Comparison of ENCODE assay signal across 26 mouse cellular contexts in the genomic region with DNA sequence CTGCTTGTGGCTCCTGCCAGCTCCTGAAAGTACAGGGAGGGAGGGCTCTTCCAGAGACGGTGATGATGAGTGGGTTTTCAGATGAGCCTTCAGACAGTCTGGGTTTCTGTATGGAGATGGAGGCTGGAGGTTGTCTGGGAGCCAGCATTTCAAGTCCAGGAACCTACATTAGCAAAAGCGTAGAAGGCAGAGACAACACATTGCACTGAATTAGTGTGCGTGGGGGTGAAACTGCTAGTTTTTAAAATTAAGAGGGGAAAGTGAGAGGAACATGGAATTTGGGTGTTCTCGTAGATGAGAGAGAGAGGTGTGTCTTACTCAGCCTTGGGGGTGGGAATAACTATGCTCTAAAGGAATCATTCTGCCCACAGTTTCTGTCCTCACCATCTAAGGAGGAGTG.
DNase-seq lines count a peak whose midpoint lies in the region; ATAC-seq and TF ChIP-seq lines count a peak whose summit lies in the region.
"Had no signal": no experiment of that assay in that cellular context is flagged by ENCODE, and none has a peak within 500 bp of the region (broad histone marks: within the 10 kb centered on the region; RNA-seq: fewer than 3 reads in every experiment).

No protein-coding gene starts in this region.

- peaks cover 41% of the 10 kb centered on the region for H3K4me1 ChIP-seq in liver, embryonic 15.5 days (replicated peaks)
- H3K4me1 ChIP-seq in liver, embryonic 11.5 days (replicated peaks; ENCODE audit: control insufficient read depth, insufficient read depth, low read length) = peaks cover 5% of the 10 kb centered on the region; the same call in 1 of the 2 replicates
- H3K4me1 ChIP-seq: embryonic facial prominence, embryonic 12.5 days; forebrain, embryonic 15.5 days; hindbrain, embryonic 15.5 days; limb, embryonic 10.5 days; stomach, embryonic 15.5 days had no signal

- H3K9ac ChIP-seq in liver, embryonic 15.5 days = no peak overlapping the region
- H3K9ac ChIP-seq in liver, embryonic 11.5 days (ENCODE audit: low read depth, low read length) = no peak overlapping the region
- H3K9ac ChIP-seq: embryonic facial prominence, embryonic 12.5 days; forebrain, embryonic 15.5 days; heart, embryonic 13.5 days; hindbrain, embryonic 15.5 days; limb, embryonic 15.5 days; liver, postnatal 0 days; stomach, embryonic 15.5 days had no signal

- DNase-seq in gastrocnemius, adult 2 months = no peak
- DNase-seq in gastrocnemius, postnatal 4 days (ENCODE audit: low spot score in 2 of 2) = no peak
- no peak for DNase-seq in liver, embryonic 11.5 days (ENCODE audit: low spot score)
- DNase-seq in brain, adult 2 months (ENCODE audit: low read depth, low spot score) = peak; percentile 86
- peak; percentile 28 to 55 for DNase-seq in left cerebral cortex, postnatal 14 days (ENCODE audit: low spot score in 2 of 2)
- no peak for DNase-seq in urinary bladder, postnatal 25 days (ENCODE audit: low spot score)
- DNase-seq: cerebellum, adult 11-12 months; cerebellum, adult 9-11 months; embryo, embryonic 11 days; kidney, adult 11 months; kidney, postnatal 14 days; liver, postnatal 0 days; lung, postnatal 36 days; midbrain, embryonic 14.5 days; thymus, postnatal 25 days had no signal

- ATAC-seq in liver, embryonic 15.5 days (ENCODE audit: insufficient read depth) = no peak
- no peak for ATAC-seq in liver, embryonic 11.5 days (replicated peaks; ENCODE audit: low FRiP score)
- ATAC-seq: CD4-positive, CD25-positive, alpha-beta regulatory T cell, adult 4 months; forebrain, embryonic 15.5 days; inflammation-experienced regulatory T-cells, adult 6 months; liver, postnatal 0 days had no signal

- H3K27ac ChIP-seq in gastrocnemius, adult 2 months = peak overlapping the region; percentile 51; the same call in 1 of the 2 replicates
- peak overlapping the region; percentile 92; the same call in 1 of the 2 replicates for H3K27ac ChIP-seq in liver, embryonic 15.5 days (replicated peaks)
- H3K27ac ChIP-seq in liver, embryonic 11.5 days (ENCODE audit: low read depth, low read length) = no peak overlapping the region
- H3K27ac ChIP-seq: embryonic facial prominence, embryonic 12.5 days; forebrain, embryonic 15.5 days; heart, embryonic 13.5 days; hindbrain, embryonic 15.5 days; limb, embryonic 10.5 days; limb, embryonic 15.5 days; stomach, embryonic 15.5 days had no signal

- no peak for TF ChIP-seq CTCF in gastrocnemius, adult 2 months (IDR thresholded peaks at IDR 0.05)

- H3K4me2 ChIP-seq in liver, embryonic 15.5 days = no peak overlapping the region
- H3K4me2 ChIP-seq in liver, embryonic 11.5 days = no peak overlapping the region
- H3K4me2 ChIP-seq: embryonic facial prominence, embryonic 12.5 days; forebrain, embryonic 15.5 days; heart, embryonic 13.5 days; hindbrain, embryonic 15.5 days; limb, embryonic 15.5 days; stomach, embryonic 15.5 days had no signal

- no peaks in the 10 kb centered on the region for H3K36me3 ChIP-seq in liver, embryonic 15.5 days (replicated peaks)
- no peaks in the 10 kb centered on the region for H3K36me3 ChIP-seq in liver, embryonic 11.5 days (ENCODE audit: control insufficient read depth, insufficient read depth, low read length)
- H3K36me3 ChIP-seq: embryonic facial prominence, embryonic 12.5 days; forebrain, embryonic 15.5 days; heart, embryonic 13.5 days; hindbrain, embryonic 15.5 days; limb, embryonic 10.5 days; limb, embryonic 15.5 days; stomach, embryonic 15.5 days had no signal

- no peaks in the 10 kb centered on the region for H3K9me3 ChIP-seq in liver, embryonic 15.5 days (replicated peaks)
- no peaks in the 10 kb centered on the region for H3K9me3 ChIP-seq in liver, embryonic 11.5 days (ENCODE audit: control insufficient read depth, low read length)
- H3K9me3 ChIP-seq: embryonic facial prominence, embryonic 12.5 days; forebrain, embryonic 15.5 days; heart, embryonic 13.5 days; hindbrain, embryonic 15.5 days; limb, embryonic 10.5 days; limb, embryonic 15.5 days; megakaryocyte, embryonic 14.5 days; stomach, embryonic 15.5 days had no signal

- H3K4me3 ChIP-seq in gastrocnemius, adult 2 months = no peak overlapping the region
- H3K4me3 ChIP-seq in liver, embryonic 15.5 days (replicated peaks) = no peak overlapping the region
- H3K4me3 ChIP-seq in liver, embryonic 11.5 days (ENCODE audit: low read depth, low read length) = no peak overlapping the region
- H3K4me3 ChIP-seq: embryonic facial prominence, embryonic 12.5 days; forebrain, embryonic 15.5 days; heart, embryonic 13.5 days; hindbrain, embryonic 15.5 days; limb, embryonic 10.5 days; limb, embryonic 15.5 days; megakaryocyte, embryonic 14.5 days; stomach, embryonic 15.5 days had no signal

- 91% methylated on average over 4 of the region's 4 CpGs for WGBS in liver, embryonic 15.5 days (ENCODE audit: insufficient replicate concordance)
- 84% methylated on average over 4 of the region's 4 CpGs for WGBS in liver, embryonic 11.5 days

- H3K27me3 ChIP-seq in liver, embryonic 15.5 days = no peaks in the 10 kb centered on the region
- no peaks in the 10 kb centered on the region for H3K27me3 ChIP-seq in liver, embryonic 11.5 days (replicated peaks; ENCODE audit: control insufficient read depth, insufficient read depth, low read length)
- H3K27me3 ChIP-seq: embryonic facial prominence, embryonic 12.5 days; forebrain, embryonic 15.5 days; heart, embryonic 13.5 days; hindbrain, embryonic 15.5 days; limb, embryonic 15.5 days; stomach, embryonic 15.5 days had no signal

- intact Hi-C loops in gastrocnemius, adult 2 months (cut with DNase I) = no loop called here
- intact Hi-C loops in left cerebral cortex, postnatal 14 days (cut with DNase I) = no loop called here

Comparison
In these comparisons a context has a peak if more than half of its experiments do, and no peak if none do; other contexts are left out.
1. DNase-seq: peak in brain, adult 2 months (single experiment) and left cerebral cortex, postnatal 14 days (2 of 2); none in gastrocnemius, adult 2 months (single experiment), gastrocnemius, postnatal 4 days (0 of 2), liver, embryonic 11.5 days (single experiment) and urinary bladder, postnatal 25 days (single experiment).